Mouse (Mus musculus) gastrocnemius, postnatal 10 days (tissue): ENCODE results near the gene Gli1. TPM values are rescaled to one million over a fixed set of nuclear protein-coding genes. Genes with fewer than 3 reads are reported as not detected.

ENCODE experiments used
- total RNA-seq, 2 experiments: library from RNA; stranded (reverse); gene quantifications; 2 replicates each; pipeline ENCODE4 v1.2.3; 2021

The Gli1 gene
- total RNA-seq, 2 experiments from 2014 or later = 3.3 to 6.8 TPM

Other genes with a start within 250 kb of the Gli1 start
- gene Os9, start 220.8 kb downstream of the Gli1 start, total RNA-seq = 10 to 100 TPM; 29.4 to 33.9 TPM
- 1 to 10 TPM; 1.6 to 3.3 TPM for gene B4galnt1, start 176.7 kb downstream of the Gli1 start, total RNA-seq
- 1 to 10 TPM; 3.0 to 6.1 TPM for gene Slc26a10, start 161.3 kb downstream of the Gli1 start, total RNA-seq
- gene Arhgef25, start 151.9 kb downstream of the Gli1 start, total RNA-seq = 10 to 100 TPM; 16.2 to 26.2 TPM
- gene Dtx3, start 146.2 kb downstream of the Gli1 start, total RNA-seq = 10 to 100 TPM; 28.8 to 37.6 TPM
- 1 to 10 TPM; 8.5 to 9.6 TPM for gene Pip4k2c, start 130.4 kb downstream of the Gli1 start, total RNA-seq
- 1 to 10 TPM; 1.1 to 1.6 TPM for gene Kif5a, start 78.6 kb downstream of the Gli1 start, total RNA-seq
- gene Dctn2, start 75.6 kb downstream of the Gli1 start, total RNA-seq = 100 to 1,000 TPM; 117 to 120 TPM
- 10 to 100 TPM; 18.7 to 28.9 TPM for gene Mbd6, start 53.0 kb downstream of the Gli1 start, total RNA-seq
- gene Mars, start 30.2 kb downstream of the Gli1 start, total RNA-seq = 10 to 100 TPM; 44.5 to 54.8 TPM
- 1 to 10 TPM; 1.1 to 2.3 TPM for gene Arhgap9, start 20.0 kb downstream of the Gli1 start, total RNA-seq
- not detected for gene Inhbe, start 12.4 kb upstream of the Gli1 start, total RNA-seq
- not detected for gene Inhbc, start 28.5 kb upstream of the Gli1 start, total RNA-seq
- 10 to 100 TPM; 92.6 to 93.1 TPM for gene R3hdm2, start 38.4 kb upstream of the Gli1 start, total RNA-seq
- 100 to 1,000 TPM; 272 to 307 TPM for gene Stac3, start 159.7 kb upstream of the Gli1 start, total RNA-seq
- gene Ndufa4l2, start 173.0 kb upstream of the Gli1 start, total RNA-seq = 10 to 100 TPM; 20.5 to 24.2 TPM
- gene Shmt2, start 180.5 kb upstream of the Gli1 start, total RNA-seq = 10 to 100 TPM; 30.5 to 33.4 TPM
- gene Nxph4, start 192.6 kb upstream of the Gli1 start, total RNA-seq = 1 to 10 TPM; 1.6 to 1.9 TPM